Comparison of ENCODE assay signal across 8 mouse cellular contexts in genomic region chr7:84749434-84750301, GRCm38 (mm10). TPM values are rescaled to one million over a fixed set of nuclear protein-coding genes. Genes with fewer than 3 reads are reported as not detected.
DNase-seq lines count a peak whose midpoint lies in the region; ATAC-seq lines count a peak whose summit lies in the region.

No protein-coding gene starts in this region.

- H3K4me1 ChIP-seq in hindbrain, embryonic 11.5 days (replicated peaks; ENCODE audit: control insufficient read depth, insufficient read depth, low read length): no peaks in the 10 kb centered on the region
- H3K4me1 ChIP-seq in lung, embryonic 16.5 days (replicated peaks; ENCODE audit: control insufficient read depth, insufficient read depth, low read length): peaks cover 4% of the 10 kb centered on the region; the same call in 1 of the 2 replicates

- H3K27me3 ChIP-seq in hindbrain, embryonic 11.5 days (ENCODE audit: control insufficient read depth, insufficient read depth, low read length): no peaks in the 10 kb centered on the region
- no peaks in the 10 kb centered on the region for H3K27me3 ChIP-seq in lung, embryonic 16.5 days (ENCODE audit: control insufficient read depth, insufficient read depth, low read depth, low read length)

- WGBS in hindbrain, embryonic 11.5 days: 6% methylated on average over 21 of the region's 21 CpGs
- 2% methylated on average over 21 of the region's 21 CpGs for WGBS in lung, embryonic 16.5 days

- peak; percentile 88 for ATAC-seq in hindbrain, embryonic 11.5 days (ENCODE audit: low FRiP score)
- peak; percentile 79 for ATAC-seq in lung, embryonic 16.5 days (ENCODE audit: low read depth)

- H3K9ac ChIP-seq in hindbrain, embryonic 11.5 days (ENCODE audit: low read depth, low read length): peak overlapping the region; percentile 35
- H3K9ac ChIP-seq in lung, embryonic 16.5 days (ENCODE audit: low read length): peak overlapping the region; percentile 58

- H3K4me2 ChIP-seq in hindbrain, embryonic 11.5 days (replicated peaks; ENCODE audit: low read depth, low read length): peak overlapping the region; percentile 48
- peak overlapping the region; percentile 72 for H3K4me2 ChIP-seq in lung, embryonic 16.5 days (ENCODE audit: low read depth, low read length)

- no peaks in the 10 kb centered on the region for H3K36me3 ChIP-seq in hindbrain, embryonic 11.5 days (ENCODE audit: control insufficient read depth, insufficient read depth, low read length)
- H3K36me3 ChIP-seq in lung, embryonic 16.5 days (ENCODE audit: control insufficient read depth, insufficient read depth, low read length): no peaks in the 10 kb centered on the region

- H3K27ac ChIP-seq in hindbrain, embryonic 11.5 days (ENCODE audit: low read depth, low read length): no peak overlapping the region
- no peak overlapping the region; the same call in 1 of the 2 replicates for H3K27ac ChIP-seq in lung, embryonic 16.5 days (ENCODE audit: low read length)

- peak overlapping the region; percentile 30 for H3K4me3 ChIP-seq in hindbrain, embryonic 11.5 days (ENCODE audit: low read depth, low read length)
- H3K4me3 ChIP-seq in lung, embryonic 16.5 days (ENCODE audit: low read length): peak overlapping the region; percentile 49

- no peaks in the 10 kb centered on the region for H3K9me3 ChIP-seq in hindbrain, embryonic 11.5 days (ENCODE audit: control insufficient read depth, low read length)
- H3K9me3 ChIP-seq in lung, embryonic 16.5 days (ENCODE audit: control insufficient read depth, low read length): no peaks in the 10 kb centered on the region

- peak; percentile 78 for DNase-seq in R1 (ENCODE audit: low read depth, low spot score)
- peak; percentile 86 to 87 for DNase-seq in cerebellum, postnatal 10 days
- DNase-seq in frontal cortex, adult 2 months (ENCODE audit: extremely low spot score in 1 of 2, low spot score in 1 of 2): peak; percentile 29 to 83
- peak; percentile 78 for DNase-seq in hindbrain, embryonic 11.5 days (ENCODE audit: low spot score)
- peak; percentile 54 for DNase-seq in layer of hippocampus, adult 9-11 months
- DNase-seq in retina, adult 2 months (ENCODE audit: low read depth, low spot score): peak; percentile 33
- DNase-seq in urinary bladder, postnatal 25 days (ENCODE audit: low spot score): peak; percentile 45

RNA-seq across cellular contexts. Expression of gene Zfand6, which starts 59.9 kb away (rescaled TPM):
- polyA plus RNA-seq in frontal cortex, adult 2 months (2012; rRNA removed): 83.8 and 111 TPM in 2 replicates
- polyA plus RNA-seq in hindbrain, embryonic 11.5 days (2014; fragmentation: Nextera tagmentation; extraction: Ambion mirVana): 208 and 230 TPM in 2 replicates
- 185 and 186 TPM in 2 replicates for polyA plus RNA-seq in lung, embryonic 16.5 days (2015; fragmentation: Nextera tagmentation; extraction: Ambion mirVana)

Comparison
In these comparisons a context has a peak if more than half of its experiments do, and no peak if none do; other contexts are left out.
1. DNase-seq: peak in every context shown above with its lines; median percentile 86 in cerebellum, postnatal 10 days; 78 in R1; 78 in hindbrain, embryonic 11.5 days; 56 in frontal cortex, adult 2 months; 54 in layer of hippocampus, adult 9-11 months; 45 in urinary bladder, postnatal 25 days; 33 in retina, adult 2 months.